Mouse (Mus musculus) erythroblast, adult 5-6 weeks (primary cell): Measurements from ENCODE around the gene Ctnnbl1. TPM values are rescaled to one million over a fixed set of nuclear protein-coding genes. Genes with fewer than 3 reads are reported as not detected.
A peak's percentile ranks its signal among the peaks of the same experiment; 100 is the strongest.

Experiments
- ATAC-seq: replicated peaks from 2 replicates; pipeline ENCODE4 v1.8.0; 2016; ENCODE audit warnings: moderate number of reproducible peaks, mild to moderate bottlenecking, moderate TSS enrichment, inconsistent platforms; ENCODE audit not compliant: poor library complexity, low FRiP score, severe bottlenecking
- total RNA-seq, 2 experiments: library from RNA; stranded (forward) in 1 of 2; stranded (reverse) in 1 of 2; fragments of 150-400 nt in 1 of 2; fragments of 200-764, 138-1000 nt in 1 of 2; gene quantifications; 2 replicates each; pipeline versions ENCODE4 v1.2.3 to v1.2.4; 2015 to 2017; ENCODE audit warnings: low replicate concordance in 2 of 2

Ctnnbl1 gene
- total RNA-seq (2015; ENCODE audit: low replicate concordance) (5.6 and 8.1 TPM in 2 replicates), total RNA-seq (2017; ENCODE audit: low replicate concordance) (10.0 and 13.6 TPM in 2 replicates)

GRCm38 (mm10) chr2:157736854-157737850, at the start of gene Ctnnbl1:
TSS of gene Ctnnbl1 (plus strand) at chr2:157737401.
- ATAC-seq: peak; percentile 97

GRCm38 (mm10) chr2:157687506-157687905, 49.7 kb upstream of the Ctnnbl1 start:
- no peak for ATAC-seq

- ATAC-seq: no peak
Measured at GRCm38 (mm10) chr2:157691266-157692105, 45.7 kb upstream of the Ctnnbl1 start.

- no peak for ATAC-seq
Measured at GRCm38 (mm10) chr2:157692365-157692932, 44.8 kb upstream of the Ctnnbl1 start.

- no peak for ATAC-seq
Measured at GRCm38 (mm10) chr2:157693576-157693975, 43.6 kb upstream of the Ctnnbl1 start.

- ATAC-seq: no peak
Measured at GRCm38 (mm10) chr2:157696297-157696731, 40.9 kb upstream of the Ctnnbl1 start.

GRCm38 (mm10) chr2:157703155-157703554, 34.0 kb upstream of the Ctnnbl1 start:
- ATAC-seq: no peak

- no peak for ATAC-seq
Measured at GRCm38 (mm10) chr2:157704991-157705776, 32.0 kb upstream of the Ctnnbl1 start.

GRCm38 (mm10) chr2:157705777-157706158, 31.4 kb upstream of the Ctnnbl1 start:
- no peak for ATAC-seq

GRCm38 (mm10) chr2:157707191-157707923, 29.8 kb upstream of the Ctnnbl1 start:
- ATAC-seq: no peak

GRCm38 (mm10) chr2:157712677-157713076, 24.5 kb upstream of the Ctnnbl1 start:
- ATAC-seq: no peak

- ATAC-seq: no peak
Measured at GRCm38 (mm10) chr2:157715586-157716191, 21.5 kb upstream of the Ctnnbl1 start.

GRCm38 (mm10) chr2:157718441-157718840, 18.8 kb upstream of the Ctnnbl1 start:
- ATAC-seq: no peak

- no peak for ATAC-seq
Measured at GRCm38 (mm10) chr2:157723883-157724573, 13.2 kb upstream of the Ctnnbl1 start.

- ATAC-seq: no peak
Measured at GRCm38 (mm10) chr2:157724574-157724914, 12.7 kb upstream of the Ctnnbl1 start.

GRCm38 (mm10) chr2:157744619-157745018, 7.4 kb downstream of the Ctnnbl1 start:
- no peak for ATAC-seq

- ATAC-seq: no peak
Measured at GRCm38 (mm10) chr2:157745735-157746134, 8.5 kb downstream of the Ctnnbl1 start.

- no peak for ATAC-seq
Measured at GRCm38 (mm10) chr2:157746558-157746957, 9.4 kb downstream of the Ctnnbl1 start.
